Mouse (Mus musculus): ENCODE results near the gene Crmp1.

Crmp1 gene

DNA sequence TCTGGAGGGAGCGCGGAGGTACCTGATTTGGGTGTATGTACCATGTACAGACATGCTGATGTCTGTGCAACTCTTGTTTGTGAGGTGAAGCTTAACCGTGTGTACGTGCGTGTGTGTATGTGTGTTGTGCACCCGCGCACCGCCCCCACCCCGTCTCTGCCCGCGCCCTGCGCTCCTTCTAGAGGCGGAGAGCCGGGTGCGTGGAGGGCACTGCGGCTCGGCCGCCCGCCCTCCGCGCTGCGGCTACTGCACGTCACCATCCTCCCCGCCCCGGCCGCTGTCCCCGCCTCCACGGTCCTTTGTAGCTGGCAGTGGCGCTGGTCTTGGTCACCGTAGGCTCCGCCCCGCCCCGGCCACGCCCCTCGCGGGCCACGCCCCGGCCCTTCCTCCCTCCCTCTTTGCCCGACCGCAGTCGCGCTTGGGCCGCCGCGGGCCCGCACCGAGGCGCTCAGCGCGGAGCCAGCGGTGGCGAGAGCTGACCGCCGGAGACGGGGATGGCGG, at the start of gene Crmp1:
Crmp1 (plus strand) TSS at position 290 of the 501 bp plus-strand sequence.
- DNase-seq (ENCODE audit: low spot score in 2 of 2) = no peak

DNA sequence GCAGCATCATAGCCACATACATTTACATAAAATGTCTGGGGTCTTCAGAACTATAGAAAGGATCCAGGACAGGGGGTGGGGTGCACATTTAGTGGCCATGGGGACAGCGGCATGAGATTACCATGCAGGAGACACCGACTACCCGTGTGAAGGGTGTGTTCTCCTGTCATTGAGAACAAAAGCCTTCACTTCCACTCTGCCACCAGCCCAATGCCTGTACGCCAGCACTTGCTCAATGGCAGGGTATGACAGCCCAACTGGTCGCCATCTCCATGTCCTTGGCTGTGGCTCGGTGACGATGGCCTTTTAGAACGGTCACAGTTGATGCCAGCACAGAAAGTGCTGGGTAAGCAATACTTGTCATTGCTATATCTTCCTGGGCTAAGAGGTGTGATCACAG, 45.5 kb upstream of the Crmp1 start:
- no peak for DNase-seq (ENCODE audit: low spot score in 2 of 2)

DNA sequence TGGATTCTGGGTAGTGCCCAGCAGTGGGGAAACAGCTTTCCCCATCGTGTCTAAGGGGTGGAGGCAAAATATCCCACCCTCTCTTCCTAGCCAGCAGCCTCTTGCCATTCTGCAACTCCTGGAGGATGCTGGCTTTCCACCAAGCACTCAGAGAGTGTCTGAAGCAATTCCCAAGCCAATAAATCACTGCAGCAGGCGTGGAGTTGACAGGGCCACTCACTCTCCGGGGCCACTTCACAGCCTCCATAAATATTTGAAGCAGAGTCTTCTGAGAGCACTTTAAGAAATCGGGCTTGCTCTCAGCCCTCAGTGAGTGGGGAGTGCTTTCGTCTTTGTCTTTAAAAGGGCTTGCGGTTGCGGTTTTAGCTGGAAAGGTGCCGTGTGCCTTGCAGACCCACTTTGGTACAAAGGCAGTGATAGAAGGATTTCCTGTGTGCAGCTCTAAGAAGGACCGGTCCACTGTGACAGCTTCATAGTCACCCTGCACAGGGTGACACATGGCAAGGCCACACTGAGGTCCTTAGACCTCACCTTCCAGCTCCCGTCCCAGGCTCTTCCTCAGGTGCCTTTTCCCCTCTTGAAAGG, 45.0 kb upstream of the Crmp1 start:
- no peak for DNase-seq (ENCODE audit: low spot score in 2 of 2)

DNA sequence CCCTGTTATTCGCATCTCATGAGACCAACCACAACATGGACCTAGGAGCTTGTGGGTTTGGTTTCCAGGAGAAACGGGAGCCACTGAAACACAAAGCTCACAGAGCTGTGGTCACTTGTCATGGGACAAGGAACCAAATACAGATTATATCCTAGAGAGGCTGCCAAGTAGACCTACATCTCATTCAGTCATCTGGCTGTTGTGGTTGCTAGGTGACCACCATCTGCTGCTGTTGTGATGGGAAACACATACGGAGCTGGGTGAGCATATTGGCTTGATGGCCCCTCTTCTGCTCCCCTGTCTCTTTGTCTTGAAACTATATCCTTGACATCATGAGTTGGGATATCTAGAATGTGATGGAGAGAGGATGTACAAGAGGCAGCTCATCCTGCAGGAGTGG, 44.3 kb upstream of the Crmp1 start:
- no peak for DNase-seq (ENCODE audit: low spot score in 2 of 2)

DNA sequence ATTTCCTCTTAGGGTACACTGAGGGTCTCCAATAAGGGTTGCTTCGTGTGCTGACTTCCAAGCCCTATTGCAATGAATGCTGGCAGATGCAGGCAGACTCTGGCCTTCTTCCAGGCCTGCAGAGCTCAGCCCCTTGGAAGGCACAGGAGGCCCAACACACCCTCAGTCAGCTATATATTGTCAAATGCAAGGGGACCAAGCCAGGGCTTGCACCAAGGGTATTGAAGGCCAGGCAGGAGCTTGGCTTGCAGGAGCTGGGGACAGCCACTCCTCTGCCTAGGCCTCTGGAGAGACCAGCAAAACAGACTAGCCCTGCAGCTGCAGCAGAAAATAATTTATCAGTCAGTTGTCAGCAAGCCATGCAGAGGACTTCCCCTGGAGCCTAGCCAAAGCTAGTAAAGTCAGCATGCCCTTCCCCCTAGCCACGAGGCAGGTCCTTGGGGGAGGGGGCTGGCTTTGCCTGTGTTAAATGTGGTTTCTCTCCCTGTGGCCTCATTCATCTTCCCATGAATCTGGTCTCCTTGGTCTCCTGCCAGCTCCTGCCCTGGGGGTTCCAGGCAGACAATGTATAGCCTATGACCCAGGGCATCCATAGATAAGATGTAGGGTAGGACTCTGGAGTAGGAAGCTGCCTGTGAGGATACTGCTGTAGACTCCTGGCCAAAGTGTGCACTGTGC, 43.6 kb upstream of the Crmp1 start:
- DNase-seq (ENCODE audit: low spot score in 2 of 2) = no peak

DNA sequence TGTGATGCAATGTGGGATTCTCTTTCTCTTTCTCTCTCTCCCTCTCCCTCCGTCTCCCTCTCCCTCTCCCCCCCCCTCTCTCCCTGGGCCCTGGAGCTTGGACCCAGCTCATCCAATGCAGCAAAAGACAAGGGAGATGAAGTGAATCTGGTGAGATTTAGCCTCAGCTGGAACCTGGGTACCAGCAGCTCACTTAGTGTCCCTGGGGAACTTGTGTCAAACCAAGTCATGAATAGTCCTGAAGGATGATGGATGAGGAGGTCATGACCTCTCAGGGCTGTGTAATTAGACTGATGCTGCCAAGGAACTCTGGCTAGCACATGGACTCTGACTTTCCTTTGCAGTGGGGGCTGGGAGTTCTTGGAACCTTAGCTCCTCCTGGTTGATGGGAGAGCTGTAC, 39.5 kb upstream of the Crmp1 start:
- no peak for DNase-seq (ENCODE audit: low spot score in 2 of 2)

DNA sequence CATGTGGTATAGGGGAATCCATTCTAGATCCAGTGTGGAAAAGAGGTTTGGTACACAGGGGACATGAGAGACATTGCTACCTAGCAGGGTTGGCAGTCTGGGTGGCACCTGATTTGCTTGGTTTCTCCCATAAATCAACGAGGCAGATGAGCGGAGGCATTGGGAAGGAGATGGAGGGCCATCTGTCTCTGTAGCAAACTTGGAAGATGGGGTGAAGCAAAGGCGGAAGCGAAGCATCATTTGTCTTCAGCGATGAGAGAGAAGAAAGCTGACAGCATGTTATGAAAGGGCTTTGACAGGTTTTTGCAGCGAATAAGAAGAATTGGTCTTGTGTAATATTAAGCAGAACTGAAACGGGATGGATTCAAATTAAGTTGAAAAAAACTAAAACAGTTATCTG, 36.9 kb upstream of the Crmp1 start:
- no peak for DNase-seq (ENCODE audit: low spot score in 2 of 2)

DNA sequence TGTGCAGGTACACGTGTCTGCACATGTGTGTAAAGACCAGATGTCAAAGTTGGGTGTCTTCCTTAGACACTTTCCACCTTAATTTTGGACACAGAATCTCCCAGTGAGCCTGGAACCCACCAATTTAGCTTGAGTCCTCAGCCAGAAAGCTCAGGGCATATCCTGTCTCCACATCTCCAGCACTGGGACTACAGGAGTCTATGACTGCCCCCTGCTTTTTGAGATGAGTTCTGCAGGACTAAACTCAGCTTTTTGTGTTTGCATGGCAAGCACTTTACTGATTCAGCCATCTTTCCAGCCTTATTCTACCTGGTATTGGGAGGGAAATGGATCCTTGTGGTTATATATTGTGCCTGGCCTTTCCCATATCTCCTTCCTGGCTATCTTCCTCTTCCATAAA, 36.3 kb upstream of the Crmp1 start:
- DNase-seq (ENCODE audit: low spot score in 2 of 2) = no peak

DNA sequence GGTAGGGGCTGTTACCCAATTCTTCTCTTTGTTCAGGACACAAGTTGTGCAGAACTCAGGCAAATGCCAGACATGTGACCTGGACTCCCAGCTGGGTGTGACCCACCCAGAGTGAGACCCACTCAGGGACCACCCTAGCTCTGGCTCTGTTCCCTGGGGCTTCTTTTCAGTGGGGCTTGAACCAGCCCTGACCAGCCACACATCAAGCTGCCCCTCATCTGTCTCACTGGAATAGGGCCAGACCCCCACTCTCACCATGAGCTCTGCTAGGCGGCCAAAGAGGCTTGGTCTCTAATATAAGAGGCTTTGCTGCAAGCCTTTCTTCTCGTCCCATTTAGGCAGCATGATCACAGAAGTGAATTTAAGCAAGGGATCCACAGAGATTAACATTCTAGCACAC, 35.4 kb upstream of the Crmp1 start:
- no peak for DNase-seq (ENCODE audit: low spot score in 2 of 2)

DNA sequence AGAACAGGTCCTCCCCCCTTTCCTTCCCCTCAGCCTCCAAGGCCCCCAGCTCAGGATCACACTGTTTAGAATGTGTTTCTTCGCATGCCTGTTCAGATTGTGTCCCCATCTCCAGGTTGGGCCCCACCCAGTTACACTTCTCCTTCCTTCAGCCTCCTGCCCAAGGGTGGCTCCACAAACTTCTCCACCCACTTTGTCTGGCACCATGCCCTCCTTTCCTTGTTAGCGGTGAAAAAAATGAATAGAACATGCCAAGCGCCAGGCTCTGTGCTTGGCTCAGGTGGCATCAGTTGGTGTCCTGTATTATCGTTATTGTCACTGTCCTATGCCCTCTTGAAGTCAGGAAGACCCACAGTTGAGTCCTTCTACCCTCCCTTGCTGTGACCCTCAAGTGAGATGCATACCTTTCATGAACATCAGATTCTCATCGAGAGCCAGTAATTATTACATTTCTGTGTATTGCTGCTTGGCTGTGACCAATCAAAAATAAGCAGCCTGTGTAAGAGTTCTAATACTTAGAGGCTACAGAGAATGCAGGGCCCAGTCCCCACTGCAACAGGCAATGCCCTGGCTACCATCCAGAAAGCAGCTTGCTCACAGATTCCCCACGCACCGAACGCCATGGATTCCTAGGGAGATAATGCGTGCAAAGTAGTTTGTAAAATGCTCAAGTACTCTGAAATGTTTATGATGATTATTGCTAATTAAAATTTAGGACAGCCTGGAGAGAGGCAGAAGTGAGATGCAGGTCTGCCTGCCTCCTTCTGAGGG, 28.6 kb upstream of the Crmp1 start:
- no peak for DNase-seq (ENCODE audit: low spot score in 2 of 2)

DNA sequence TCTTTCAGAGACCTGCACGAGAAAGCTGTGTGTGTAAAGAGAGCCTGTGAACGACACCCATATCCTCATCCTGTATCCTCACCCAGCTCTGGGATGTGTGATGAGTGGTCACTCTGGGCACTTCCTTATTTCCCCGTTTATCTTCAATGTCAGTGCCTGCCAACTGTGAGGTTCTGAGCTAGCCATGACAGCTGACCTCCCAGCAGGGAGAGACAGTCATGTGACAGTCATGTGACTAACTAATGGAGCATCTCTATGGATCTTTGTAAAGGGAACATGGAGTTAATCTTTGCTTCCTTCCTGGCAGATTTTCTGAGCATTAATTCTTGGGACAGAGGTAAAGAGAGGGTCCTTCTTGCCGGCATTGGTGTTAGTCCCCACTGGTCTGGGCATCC, 28.0 kb upstream of the Crmp1 start:
- DNase-seq (ENCODE audit: low spot score in 2 of 2) = no peak

DNA sequence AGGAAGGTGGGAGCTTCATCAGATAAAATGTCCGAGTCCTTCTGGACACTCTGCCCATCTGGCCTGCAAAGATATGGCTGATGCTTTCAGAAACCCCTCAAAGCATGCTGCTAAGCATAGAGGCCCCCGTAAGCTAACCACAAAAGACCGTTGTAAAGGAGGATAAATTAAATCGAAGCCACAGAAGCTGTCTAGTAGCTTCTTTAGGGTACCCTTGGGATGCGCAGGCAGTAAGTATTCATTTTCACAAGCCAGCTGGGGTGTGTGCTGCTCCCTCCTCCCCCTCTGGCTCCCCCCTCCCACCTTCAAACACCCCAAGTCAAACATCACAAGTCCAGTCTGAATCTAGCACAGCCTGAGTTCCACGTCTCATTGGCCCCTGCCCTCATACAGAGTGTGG, 27.1 kb upstream of the Crmp1 start:
- no peak for DNase-seq (ENCODE audit: low spot score in 2 of 2)

DNA sequence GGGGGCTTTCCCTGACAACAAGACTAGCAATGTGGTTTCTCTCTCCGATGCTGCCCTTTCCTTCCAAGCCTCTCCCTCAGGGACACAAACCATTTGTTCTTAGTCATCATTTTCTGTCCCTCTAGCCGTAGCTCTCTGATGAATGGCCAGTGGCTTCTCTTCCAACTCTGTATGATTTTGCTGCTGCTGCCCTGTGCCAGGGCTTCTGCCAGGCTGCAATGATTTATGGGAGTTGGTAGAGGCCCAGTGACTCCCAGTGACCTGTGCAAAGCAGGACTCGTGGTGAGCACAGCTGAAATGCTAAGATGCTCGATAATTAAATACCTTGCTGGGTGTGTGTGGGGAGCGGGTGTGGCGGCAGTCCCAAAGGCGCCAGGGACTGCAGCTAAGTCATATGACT, 26.5 kb upstream of the Crmp1 start:
- no peak for DNase-seq (ENCODE audit: low spot score in 2 of 2)

DNA sequence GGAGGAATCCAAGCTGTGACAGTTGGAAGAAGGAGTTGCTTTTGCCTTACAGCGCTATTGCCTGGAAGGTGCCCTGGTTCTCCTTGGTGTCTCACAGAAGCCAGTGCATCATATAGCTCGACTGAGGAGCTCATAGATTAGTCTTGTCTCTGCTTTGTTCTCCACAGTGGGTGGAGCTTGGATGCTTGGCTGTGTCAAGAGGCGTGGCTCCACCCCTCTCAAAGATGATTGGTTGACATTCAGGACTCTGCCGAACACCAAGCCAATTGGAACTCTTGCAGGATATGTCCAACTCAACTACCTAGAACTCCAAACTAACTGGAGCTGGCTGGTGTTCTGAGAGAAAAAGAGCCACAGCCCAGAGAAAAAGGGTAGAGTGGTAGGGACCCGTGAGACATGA, 22.1 kb upstream of the Crmp1 start:
- DNase-seq (ENCODE audit: low spot score in 2 of 2) = no peak

DNA sequence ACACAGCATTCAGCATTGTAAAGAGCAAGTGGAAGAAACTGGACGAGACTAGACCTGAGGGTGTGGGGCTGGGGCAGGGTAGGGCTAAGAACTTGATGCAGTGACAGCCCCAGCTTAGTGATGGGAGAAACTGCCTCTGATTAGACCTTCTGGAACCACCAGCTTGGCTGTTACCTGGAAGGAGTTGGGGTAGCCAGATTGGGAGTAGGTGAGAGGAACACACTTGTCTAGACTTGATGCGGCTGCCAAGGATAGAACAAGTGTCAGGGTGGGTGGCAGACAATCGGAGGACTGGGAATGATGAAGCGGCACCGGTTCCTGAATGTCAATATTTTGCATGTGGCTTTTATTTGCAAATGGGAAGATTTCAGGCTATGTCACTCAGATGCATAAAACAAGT, 21.2 kb upstream of the Crmp1 start:
- no peak for DNase-seq (ENCODE audit: low spot score in 2 of 2)

DNA sequence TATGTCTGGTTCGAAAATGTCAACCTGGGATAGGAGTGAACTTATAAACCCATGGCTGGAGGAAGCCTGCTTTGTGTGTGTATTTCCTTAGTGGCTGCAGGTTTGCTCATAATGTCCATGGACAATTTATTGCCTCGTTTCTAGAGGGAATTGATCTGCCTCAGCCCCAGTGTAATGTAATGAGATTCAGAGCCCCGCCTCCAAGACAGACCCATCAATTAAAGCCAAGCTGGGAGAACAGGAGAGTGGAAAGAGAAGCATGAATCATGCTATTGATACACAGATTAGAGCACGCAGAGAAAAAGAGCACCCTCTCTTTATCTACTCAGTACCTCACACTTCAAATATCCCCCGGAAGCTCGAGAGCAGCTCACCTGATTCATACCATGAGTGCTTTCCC, 20.2 kb upstream of the Crmp1 start:
- DNase-seq (ENCODE audit: low spot score in 2 of 2) = no peak

DNA sequence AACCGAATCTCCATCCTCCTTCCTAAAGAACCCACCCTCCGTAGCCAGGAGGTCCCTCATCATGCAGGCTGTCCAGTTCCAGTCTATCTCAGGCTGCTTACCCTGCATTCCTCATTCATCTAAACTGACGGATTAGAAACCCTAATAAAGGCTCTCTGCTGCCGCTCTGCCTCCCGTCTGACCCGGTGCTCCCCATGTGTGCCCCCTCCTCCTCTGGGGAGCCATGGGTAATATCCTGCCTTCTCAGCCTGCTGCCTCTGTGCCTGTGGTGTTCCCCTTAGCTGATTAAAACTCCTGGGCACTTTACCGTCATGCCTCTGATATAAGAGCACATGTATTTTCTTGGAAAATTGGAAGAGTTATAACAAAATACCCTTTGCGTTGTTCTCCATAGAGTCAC, 19.4 kb upstream of the Crmp1 start:
- no peak for DNase-seq (ENCODE audit: low spot score in 2 of 2)

DNA sequence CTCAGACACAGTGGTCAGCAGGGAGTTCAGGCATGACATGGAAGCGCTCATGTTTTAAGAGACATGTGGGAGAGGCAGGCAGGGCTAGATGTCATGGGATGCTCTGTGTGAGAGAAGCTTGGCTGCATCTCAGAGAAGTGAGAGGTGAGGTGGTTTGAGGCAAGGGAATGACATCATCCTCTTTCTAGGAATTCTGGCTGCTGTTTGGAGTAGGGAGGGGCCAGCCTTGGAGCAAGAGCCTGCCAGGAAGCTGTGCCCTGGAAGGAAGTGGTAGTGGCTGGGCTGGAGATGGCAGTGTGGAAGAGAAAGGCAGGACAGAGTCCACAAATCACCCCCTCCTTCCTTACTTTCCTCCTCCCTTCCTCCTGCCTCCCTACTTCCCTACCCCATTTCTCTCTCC, 16.0 kb upstream of the Crmp1 start:
- DNase-seq (ENCODE audit: low spot score in 2 of 2) = no peak

DNA sequence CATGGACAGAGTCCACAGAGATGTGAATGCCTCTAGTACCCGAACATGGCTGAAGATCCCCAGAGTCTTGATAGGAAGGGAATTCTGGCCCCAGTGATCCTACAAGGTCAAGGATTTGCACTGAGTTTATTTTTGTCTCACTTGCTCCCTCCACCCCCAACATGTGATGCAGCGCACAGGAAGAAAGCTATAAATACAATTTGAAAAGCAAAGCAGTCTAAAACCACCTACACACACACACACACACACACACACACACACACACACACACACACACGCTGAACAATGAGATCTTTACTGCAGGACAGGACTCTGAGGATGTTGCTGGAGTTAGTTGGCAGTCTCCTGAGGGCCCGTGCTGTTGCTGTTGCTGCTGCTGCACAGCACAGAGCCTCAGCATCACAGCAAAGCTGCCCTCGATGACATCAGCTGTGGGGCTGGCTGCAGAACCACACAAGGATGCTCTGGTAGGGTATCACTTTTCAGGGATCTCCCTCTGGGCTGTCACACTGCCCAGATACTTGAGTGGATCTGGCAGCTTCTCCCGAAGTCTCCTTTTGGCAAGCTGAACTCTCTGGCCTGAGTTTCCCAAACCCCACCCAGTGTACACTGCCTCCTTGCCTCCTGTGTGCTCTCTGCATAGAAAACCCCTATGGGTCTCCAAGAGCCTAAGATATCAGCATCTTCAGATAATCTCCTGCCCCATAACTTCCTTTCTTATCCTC, 13.6 kb upstream of the Crmp1 start:
- DNase-seq (ENCODE audit: low spot score in 2 of 2) = no peak

DNA sequence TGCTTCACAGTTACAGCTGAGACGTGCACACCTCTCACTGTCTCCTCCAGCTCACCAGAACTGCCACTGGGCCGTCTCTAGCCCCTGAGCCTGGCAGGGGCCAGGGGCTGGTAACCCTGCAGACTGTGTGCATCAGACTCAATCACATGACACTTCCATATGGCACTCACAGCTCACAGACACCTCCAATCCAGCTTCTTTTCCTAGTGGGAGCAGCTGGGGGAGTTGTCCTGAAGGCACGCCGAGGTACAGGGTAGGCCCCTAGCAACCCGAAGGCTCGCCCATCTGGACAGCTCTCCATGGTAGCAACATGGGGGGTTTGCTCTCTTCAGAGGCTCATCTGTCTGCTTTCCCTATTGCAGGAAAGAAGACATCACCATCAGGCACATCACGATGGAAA, 12.8 kb upstream of the Crmp1 start:
- no peak for DNase-seq (ENCODE audit: low spot score in 2 of 2)

DNA sequence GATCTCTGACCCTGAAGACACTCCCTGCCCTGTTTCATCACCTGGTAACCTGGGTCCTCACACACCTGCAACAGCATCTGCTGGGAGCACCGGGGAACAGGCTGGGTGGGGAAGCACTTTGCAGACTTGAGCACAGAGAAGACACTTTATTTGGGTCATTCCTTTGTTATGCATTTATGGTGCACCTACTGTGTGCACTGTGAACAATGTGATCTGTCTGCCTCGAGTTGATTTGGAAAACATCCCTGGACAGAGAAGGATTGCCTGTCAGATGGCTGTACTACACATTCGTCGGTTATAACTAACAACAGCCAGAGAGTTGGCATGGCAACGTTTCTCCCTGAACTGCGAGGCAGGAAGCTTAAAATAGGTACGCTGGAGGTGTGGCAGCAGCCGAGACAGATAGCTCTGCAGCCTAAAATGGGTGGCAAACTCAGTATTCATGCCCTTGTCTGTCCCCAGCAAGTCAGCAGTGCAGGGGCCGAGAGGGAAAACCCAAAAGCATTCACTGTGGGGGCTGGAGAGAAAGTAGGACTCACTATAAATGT, 8.7 kb upstream of the Crmp1 start:
- no peak for DNase-seq (ENCODE audit: low spot score in 2 of 2)

DNA sequence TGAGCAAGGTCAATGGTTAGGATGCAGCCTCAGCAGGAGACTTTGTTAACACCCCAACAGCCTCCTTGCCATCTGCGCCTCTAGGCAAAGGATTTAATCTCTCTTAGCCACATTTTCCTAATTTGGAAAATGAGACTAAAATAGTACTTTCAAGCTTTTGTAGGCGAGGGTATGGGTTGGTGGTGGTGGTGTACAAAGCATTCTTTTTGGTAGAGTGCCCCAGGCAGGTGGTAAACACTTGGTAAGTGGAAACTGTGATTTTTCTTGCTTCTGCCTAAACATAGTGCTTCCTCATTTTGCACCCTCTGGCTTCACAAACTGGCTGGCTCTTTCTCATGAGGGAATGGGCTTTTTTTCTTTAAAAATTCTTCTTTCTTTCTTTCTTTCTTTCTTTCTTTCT, 3.1 kb upstream of the Crmp1 start:
- no peak for DNase-seq (ENCODE audit: low spot score in 2 of 2)

Measured in urinary bladder, adult 18-20 months (tissue).